Mouse (Mus musculus): ENCODE results near the gene Scd4. TPM values are rescaled to one million over a fixed set of nuclear protein-coding genes. Genes with fewer than 3 reads are reported as not detected.

Scd4 gene
- 0.33 TPM for polyA plus RNA-seq (2017; shearing (Covaris generic))

DNA sequence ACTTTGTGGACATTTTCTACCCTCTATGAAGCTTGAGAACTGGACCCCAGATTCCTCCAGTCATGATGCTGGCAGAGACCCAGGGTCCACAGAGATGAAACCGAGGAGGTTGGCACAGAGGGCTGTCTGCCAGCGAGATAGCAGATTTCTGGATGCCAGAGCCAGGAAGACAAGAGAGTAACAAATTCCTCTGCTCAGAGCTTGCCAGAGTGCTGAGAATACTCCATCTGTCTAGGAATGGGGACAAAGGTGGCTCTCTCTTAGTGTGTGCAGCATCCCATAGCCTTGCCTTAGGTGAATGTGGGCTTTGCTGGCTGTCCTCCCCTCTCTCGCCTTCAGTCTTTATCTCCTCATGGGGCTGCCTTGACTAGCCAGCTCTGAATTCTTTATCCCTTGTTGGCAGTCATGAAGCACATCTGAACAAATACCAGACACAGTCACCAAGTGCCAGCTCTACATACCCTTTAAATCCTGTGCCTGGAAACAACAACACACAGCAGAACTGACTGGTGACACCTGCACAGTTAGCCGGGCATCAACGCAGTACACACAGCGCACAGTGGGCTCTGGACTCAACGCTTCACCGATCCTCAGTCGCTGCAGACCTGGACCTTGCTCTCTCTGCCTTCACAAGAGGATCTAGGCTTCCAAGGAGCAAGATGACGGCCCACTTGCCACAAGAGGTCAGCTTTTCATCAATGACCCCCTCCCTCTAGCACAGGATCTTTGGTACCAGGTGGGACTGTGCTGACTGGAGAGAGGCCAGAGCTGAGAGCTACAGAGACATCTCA is at the start of gene Scd4:
Scd4 (plus strand) TSS at position 260 of the 791 bp plus-strand sequence.

GRCm38 (mm10) chr19:44292941-44293768 is 39.7 kb upstream of the Scd4 start, which contains the start of gene Scd2:
Gene Scd2, plus strand, starts transcription at chr19:44293674.

Other genes starting within 250 kb of the Scd4 start
- 50.5 TPM for gene Chuk, start 225.6 kb upstream of the Scd4 start, polyA plus RNA-seq (2017; shearing (Covaris generic))
- gene Cwf19l1, start 197.2 kb upstream of the Scd4 start, polyA plus RNA-seq (2017; shearing (Covaris generic)): 37.6 TPM
- 127 TPM for gene Bloc1s2, start 186.6 kb upstream of the Scd4 start, polyA plus RNA-seq (2017; shearing (Covaris generic))
- not detected for gene Pkd2l1, start 140.7 kb upstream of the Scd4 start, polyA plus RNA-seq (2017; shearing (Covaris generic))
- not detected for gene Scd3, start 129.8 kb upstream of the Scd4 start, polyA plus RNA-seq (2017; shearing (Covaris generic))
- gene Scd2, start 39.4 kb upstream of the Scd4 start, polyA plus RNA-seq (2017; shearing (Covaris generic)): 70.4 TPM
- 2.1 TPM for gene Scd1, start 74.8 kb downstream of the Scd4 start, polyA plus RNA-seq (2017; shearing (Covaris generic))
- gene Wnt8b, start 160.4 kb downstream of the Scd4 start, polyA plus RNA-seq (2017; shearing (Covaris generic)): not detected
- 5.7 TPM for gene Sec31b, start 212.8 kb downstream of the Scd4 start, polyA plus RNA-seq (2017; shearing (Covaris generic))
- gene Gm20538, start 219.7 kb downstream of the Scd4 start, polyA plus RNA-seq (2017; shearing (Covaris generic)): 1.7 TPM
- gene Ndufb8, start 222.3 kb downstream of the Scd4 start, polyA plus RNA-seq (2017; shearing (Covaris generic)): 338 TPM
- gene Hif1an, start 229.8 kb downstream of the Scd4 start, polyA plus RNA-seq (2017; shearing (Covaris generic)): 50.6 TPM